Mouse (Mus musculus) hindbrain, embryonic 10.5 days (tissue): ENCODE measurements around the gene Ephb4. TPM values are rescaled to one million over a fixed set of nuclear protein-coding genes. Genes with fewer than 3 reads are reported as not detected.
A peak's percentile ranks its signal among the peaks of the same experiment; 100 is the strongest.

Source experiments
- DNase-seq: peaks from one replicate; pipeline ENCODE4 v3.0.0-alpha.2; 2017; ENCODE audit warnings: low spot score
- H3K27ac ChIP-seq: fragments of 300-500 bp; sonication (generic); 2 replicates; pipeline ENCODE4 v1.5.1; 2016; ENCODE audit warnings: mild to moderate bottlenecking, moderate library complexity
- H3K27me3 ChIP-seq: fragments of 300-500 bp; sonication (generic); 2 replicates; pipeline ENCODE4 v1.6.1; 2016; ENCODE audit warnings: mild to moderate bottlenecking; ENCODE audit not compliant: poor library complexity, insufficient read depth, severe bottlenecking
- H3K36me3 ChIP-seq: fragments of 300-500 bp; sonication (generic); 2 replicates; pipeline ENCODE4 v1.6.1; 2016; ENCODE audit warnings: mild to moderate bottlenecking, moderate library complexity
- H3K4me1 ChIP-seq: fragments of 300-500 bp; sonication (generic); replicated peaks from 2 replicates; pipeline ENCODE4 v1.6.1; 2016; ENCODE audit warnings: mild to moderate bottlenecking
- H3K4me3 ChIP-seq: fragments of 300-500 bp; sonication (generic); 2 replicates; pipeline ENCODE4 v1.5.1; 2016; ENCODE audit warnings: mild to moderate bottlenecking, moderate library complexity
- H3K9me3 ChIP-seq: fragments of 300-500 bp; sonication (generic); 2 replicates; pipeline ENCODE4 v1.6.1; 2016; ENCODE audit warnings: mild to moderate bottlenecking, moderate library complexity
- WGBS: fragments of 180-500 bp; shearing (Covaris S2); methylation state at CpG from one replicate; pipeline ENCODE4 v1.1.7; 2016; 5-methylcytosine and 5-hydroxymethylcytosine counted together
- polyA plus RNA-seq: library from polyadenylated mRNA; unstranded; fragments of >200 nt; fragmentation: Nextera tagmentation; extraction: Ambion mirVana; gene quantifications from 2 replicates; pipeline ENCODE4 v1.2.1, GENCODE M21; 2016

Gene Ephb4
- polyA plus RNA-seq, 1 experiment from 2014 or later: 29.7 TPM

- H3K27me3 ChIP-seq: no peaks in the 10 kb centered on the region
- DNase-seq: peak; percentile 51
- 35% methylated on average over 30 of the region's 30 CpGs for WGBS
- peak overlapping the region; percentile 93 for H3K27ac ChIP-seq
- H3K9me3 ChIP-seq: no peaks in the 10 kb centered on the region
- peak overlapping the region; percentile 71 for H3K4me3 ChIP-seq
- peaks cover 58% of the 10 kb centered on the region for H3K36me3 ChIP-seq
- peaks cover 42% of the 10 kb centered on the region for H3K4me1 ChIP-seq
Observed at GRCm38 (mm10) chr5:137315084-137315903, 34.6 kb upstream of the Ephb4 start.

- Histone ChIP-seq H3K27me3 (no peaks in the 10 kb centered on the region), H3K9me3 (no peaks in the 10 kb centered on the region), H3K36me3 (peaks cover 57% of the 10 kb centered on the region), H3K4me3 (no peak overlapping the region), H3K4me1 (peaks cover 34% of the 10 kb centered on the region), H3K27ac (no peak overlapping the region)
- 90% methylated on average over 8 of the region's 8 CpGs for WGBS
- DNase-seq: no peak
Observed at GRCm38 (mm10) chr5:137317361-137317760, 32.5 kb upstream of the Ephb4 start.

GRCm38 (mm10) chr5:137318570-137318969 is 31.3 kb upstream of the Ephb4 start:
- peaks cover 65% of the 10 kb centered on the region for H3K36me3 ChIP-seq
- DNase-seq: no peak
- WGBS: 85% methylated on average over 1 of the region's 1 CpGs
- no peaks in the 10 kb centered on the region for H3K9me3 ChIP-seq
- H3K27me3 ChIP-seq: no peaks in the 10 kb centered on the region
- no peak overlapping the region for H3K27ac ChIP-seq
- H3K4me3 ChIP-seq: no peak overlapping the region
- H3K4me1 ChIP-seq: peaks cover 22% of the 10 kb centered on the region

GRCm38 (mm10) chr5:137320996-137321395 is 28.9 kb upstream of the Ephb4 start:
- 91% methylated on average over 3 of the region's 3 CpGs for WGBS
- no peaks in the 10 kb centered on the region for H3K4me1 ChIP-seq
- peaks cover 77% of the 10 kb centered on the region for H3K36me3 ChIP-seq

GRCm38 (mm10) chr5:137330910-137331309 is 19.0 kb upstream of the Ephb4 start:
- Histone ChIP-seq H3K27me3 (no peaks in the 10 kb centered on the region), H3K27ac (no peak overlapping the region), H3K4me1 (peaks cover 27% of the 10 kb centered on the region), H3K9me3 (no peaks in the 10 kb centered on the region), H3K4me3 (no peak overlapping the region), H3K36me3 (peaks cover 22% of the 10 kb centered on the region)
- DNase-seq: no peak
- WGBS: 92% methylated on average over 7 of the region's 7 CpGs

More at GRCm38 (mm10) chr5:137320996-137321395, 28.9 kb upstream of the Ephb4 start:
- Histone ChIP-seq H3K27me3 (no peaks in the 10 kb centered on the region), H3K4me3 (no peak overlapping the region), H3K27ac (no peak overlapping the region), H3K9me3 (no peaks in the 10 kb centered on the region)
- DNase-seq: no peak

- WGBS: 19% methylated on average over 15 of the region's 15 CpGs
- peaks cover 6% of the 10 kb centered on the region; the same call in 1 of the 2 replicates for H3K36me3 ChIP-seq
- peaks cover 34% of the 10 kb centered on the region for H3K4me1 ChIP-seq
- no peak for DNase-seq
- H3K9me3 ChIP-seq: no peaks in the 10 kb centered on the region
- no peaks in the 10 kb centered on the region for H3K27me3 ChIP-seq
- H3K27ac ChIP-seq: peak overlapping the region; percentile 91
- peak overlapping the region; percentile 79 for H3K4me3 ChIP-seq
Observed at GRCm38 (mm10) chr5:137332857-137333511, 16.9 kb upstream of the Ephb4 start.

- peak; percentile 92 for DNase-seq
- WGBS: under 1% methylated on average over 44 of the region's 44 CpGs
- H3K36me3 ChIP-seq: no peaks in the 10 kb centered on the region
- peak within 1 kb of the TSS; percentile 91 for H3K27ac ChIP-seq
- H3K4me1 ChIP-seq: peaks cover 40% of the 10 kb centered on the region
- H3K27me3 ChIP-seq: no peaks in the 10 kb centered on the region
- peak within 1 kb of the TSS; percentile 79 for H3K4me3 ChIP-seq
- no peaks in the 10 kb centered on the region for H3K9me3 ChIP-seq
Observed at GRCm38 (mm10) chr5:137333512-137334174, 16.3 kb upstream of the Ephb4 start, which contains the start of gene Slc12a9. TSS of gene Slc12a9 (minus strand) at chr5:137333597.

- Histone ChIP-seq H3K4me1 (peaks cover 46% of the 10 kb centered on the region), H3K36me3 (no peaks in the 10 kb centered on the region), H3K27ac (no peak overlapping the region), H3K27me3 (no peaks in the 10 kb centered on the region), H3K4me3 (no peak overlapping the region), H3K9me3 (no peaks in the 10 kb centered on the region)
- DNase-seq: no peak
- 61% methylated on average over 10 of the region's 10 CpGs for WGBS
Observed at GRCm38 (mm10) chr5:137334317-137334716, 15.6 kb upstream of the Ephb4 start.

- DNase-seq: no peak
- H3K27ac ChIP-seq: no peak overlapping the region
- 64% methylated on average over 6 of the region's 6 CpGs for WGBS
- H3K9me3 ChIP-seq: no peaks in the 10 kb centered on the region
- H3K4me1 ChIP-seq: peaks cover 54% of the 10 kb centered on the region
- no peaks in the 10 kb centered on the region for H3K36me3 ChIP-seq
- no peaks in the 10 kb centered on the region for H3K27me3 ChIP-seq
- no peak overlapping the region for H3K4me3 ChIP-seq
Observed at GRCm38 (mm10) chr5:137335066-137335465, 14.8 kb upstream of the Ephb4 start.

- Histone ChIP-seq H3K27ac (0 out of 2 replicates have a peak overlapping the region, but pooled peaks have one; percentile 87), H3K36me3 (no peaks in the 10 kb centered on the region), H3K4me3 (no peak overlapping the region), H3K27me3 (no peaks in the 10 kb centered on the region; the same call in 1 of the 2 replicates), H3K9me3 (no peaks in the 10 kb centered on the region), H3K4me1 (peaks cover 50% of the 10 kb centered on the region)
- WGBS: 57% methylated on average over 8 of the region's 8 CpGs
- no peak for DNase-seq
Observed at GRCm38 (mm10) chr5:137337190-137337589, 12.7 kb upstream of the Ephb4 start.

- under 1% methylated on average over 19 of the region's 19 CpGs for WGBS
- Histone ChIP-seq H3K4me3 (peak overlapping the region; percentile 52), H3K36me3 (no peaks in the 10 kb centered on the region), H3K9me3 (no peaks in the 10 kb centered on the region), H3K4me1 (peaks cover 40% of the 10 kb centered on the region), H3K27ac (peak overlapping the region; percentile 87), H3K27me3 (no peaks in the 10 kb centered on the region; the same call in 1 of the 2 replicates)
- DNase-seq: peak; percentile 88
Observed at GRCm38 (mm10) chr5:137338256-137338655, 11.7 kb upstream of the Ephb4 start.

- peak; percentile 50 for DNase-seq
- WGBS: 3% methylated on average over 11 of the region's 11 CpGs
Observed at GRCm38 (mm10) chr5:137338663-137339289, 11.1 kb upstream of the Ephb4 start.

More at GRCm38 (mm10) chr5:137338663-137339289, 11.1 kb upstream of the Ephb4 start:
- Histone ChIP-seq H3K27me3 (no peaks in the 10 kb centered on the region; the same call in 1 of the 2 replicates), H3K27ac (peak overlapping the region; percentile 87), H3K4me3 (peak overlapping the region; percentile 52), H3K9me3 (no peaks in the 10 kb centered on the region), H3K4me1 (peaks cover 34% of the 10 kb centered on the region), H3K36me3 (no peaks in the 10 kb centered on the region)
